Mouse (Mus musculus) CD4-positive, CD25-positive, alpha-beta regulatory T cell, adult 2 months (primary cell): Measurements from ENCODE around the gene Cdh4.
A peak's percentile ranks its signal among the peaks of the same experiment; 100 is the strongest.

ENCODE experiments used
- DNase-seq: peaks from one replicate; pipeline ENCODE4 v3.0.0-alpha.2; 2012; ENCODE audit warnings: low read depth, low spot score

The Cdh4 gene

DNA sequence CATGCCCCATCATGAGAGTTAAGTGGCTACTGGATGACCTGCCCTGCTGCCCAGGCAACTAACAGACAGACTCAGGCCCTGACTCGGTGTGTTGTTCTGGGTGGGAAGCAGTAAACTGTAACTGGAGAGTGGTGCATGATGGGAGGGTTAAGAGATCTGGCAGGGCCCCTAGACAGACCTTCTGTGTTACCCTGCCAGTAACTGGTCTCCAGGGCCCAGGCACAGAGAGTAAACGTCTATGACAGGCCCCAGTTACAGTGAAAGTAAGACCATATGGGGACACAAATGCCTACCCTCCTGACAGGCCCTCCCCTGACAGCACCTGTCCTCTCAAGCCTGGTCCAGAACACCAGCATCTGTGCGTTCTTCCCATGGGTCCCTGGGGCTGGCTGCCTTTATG, 420.4 kb downstream of the Cdh4 start:
- DNase-seq = no peak

DNA sequence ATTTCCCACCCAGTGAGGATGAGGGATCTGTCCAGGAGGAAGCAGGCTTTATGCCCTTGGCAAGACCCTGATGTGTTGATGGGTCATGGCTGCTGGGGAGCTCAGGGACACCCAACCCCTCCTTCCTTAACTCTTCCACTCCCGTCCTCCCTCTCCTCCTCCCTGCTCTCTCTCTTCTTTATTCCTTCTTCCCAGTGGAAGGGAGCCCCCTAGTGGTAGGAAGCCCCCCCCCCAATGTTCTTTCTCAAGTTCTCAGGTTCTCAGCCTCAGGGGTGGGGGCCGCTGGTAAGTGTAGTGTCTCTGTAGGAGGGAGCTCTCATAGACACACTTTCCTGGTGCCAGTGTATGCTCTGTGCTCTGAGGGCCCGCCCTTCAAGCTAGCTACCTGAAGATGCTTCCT, 421.0 kb downstream of the Cdh4 start:
- peak; percentile 17 for DNase-seq

GRCm38 (mm10) chr2:179865097-179865496, 422.9 kb downstream of the Cdh4 start:
- DNase-seq = no peak

GRCm38 (mm10) chr2:179867669-179868068, 425.4 kb downstream of the Cdh4 start:
- DNase-seq = no peak

- no peak for DNase-seq
These were observed 427.6 kb downstream of the Cdh4 start for GRCm38 (mm10) chr2:179869871-179870270.

DNA sequence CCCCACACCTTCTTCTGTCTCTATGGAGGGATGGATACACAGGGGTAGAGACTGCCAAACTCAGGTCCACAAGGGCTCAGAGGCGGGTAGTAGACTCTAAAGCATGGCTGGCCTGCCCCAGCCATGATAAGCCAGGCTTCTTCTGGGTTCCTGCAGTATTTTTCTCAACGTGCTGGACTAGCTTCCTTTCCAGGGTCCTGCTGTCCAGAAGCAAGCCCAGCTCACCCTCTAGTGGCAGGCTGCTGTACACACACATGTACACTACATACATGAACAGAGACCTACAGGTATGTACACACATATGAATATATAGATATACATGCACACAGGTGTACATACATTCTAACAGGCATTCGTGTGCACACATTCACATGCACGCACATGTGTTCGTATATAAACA, 430.5 kb downstream of the Cdh4 start:
- DNase-seq = no peak

- peak; percentile 23 for DNase-seq
These were observed 431.1 kb downstream of the Cdh4 start for GRCm38 (mm10) chr2:179873315-179873714.

- peak; percentile 77 for DNase-seq
These were observed 432.9 kb downstream of the Cdh4 start for GRCm38 (mm10) chr2:179875147-179875546.

DNA sequence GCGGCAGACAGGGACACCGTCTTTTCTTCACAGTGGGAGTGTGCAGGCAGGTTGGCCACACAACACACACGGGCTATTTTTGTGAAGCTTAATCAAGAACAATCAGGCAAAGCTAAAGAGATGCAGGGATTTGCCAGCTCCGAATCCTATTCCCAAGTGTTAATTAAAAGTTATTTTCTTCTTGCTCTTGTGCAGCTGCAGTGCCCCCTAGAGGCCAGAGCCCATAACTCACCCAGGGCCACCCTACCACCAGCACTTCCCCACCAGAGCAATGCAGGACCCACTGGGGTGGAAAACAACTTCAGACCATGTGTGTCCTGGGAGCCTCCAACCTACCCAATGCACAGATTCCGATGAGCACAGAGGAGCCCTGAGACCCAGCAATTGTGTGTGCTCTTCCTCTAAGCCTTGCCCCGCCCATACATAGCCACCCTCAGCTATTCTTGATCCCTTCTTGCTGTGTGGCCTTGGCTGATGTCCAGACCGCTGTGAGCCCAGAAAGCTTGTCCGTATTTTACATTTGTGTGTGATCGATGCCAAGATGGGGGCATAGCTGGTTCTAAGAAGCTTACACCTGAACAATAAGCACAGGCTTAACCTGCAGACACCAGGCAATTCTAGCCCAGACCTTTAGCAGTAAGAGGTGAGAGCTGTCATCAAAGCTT, 435.5 kb downstream of the Cdh4 start:
- peak; percentile 56 for DNase-seq

- DNase-seq = no peak
These were observed 442.3 kb downstream of the Cdh4 start for GRCm38 (mm10) chr2:179884561-179884960.

GRCm38 (mm10) chr2:179891048-179891447, 448.8 kb downstream of the Cdh4 start:
- no peak for DNase-seq

- DNase-seq = no peak
These were observed 454.7 kb downstream of the Cdh4 start for GRCm38 (mm10) chr2:179896949-179897348.

DNA sequence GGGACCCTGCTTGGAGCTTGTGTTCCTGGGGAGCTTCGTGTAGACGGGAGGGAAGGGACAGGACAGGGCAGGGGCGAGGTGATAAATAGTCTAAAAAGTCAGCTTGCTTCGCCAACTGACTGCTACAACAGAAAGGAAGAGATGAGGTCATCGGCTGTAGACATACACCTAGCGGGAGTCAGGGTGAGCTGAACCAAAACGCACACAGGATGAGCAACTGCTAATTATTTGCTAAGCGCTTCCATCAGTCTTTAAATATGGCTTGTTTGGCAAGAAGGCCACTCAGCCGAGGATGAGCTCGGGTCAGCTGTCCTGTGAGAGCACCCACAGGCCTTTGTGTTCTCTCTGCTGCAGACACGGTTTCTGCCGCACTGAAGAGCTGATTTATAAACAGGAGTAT, 470.7 kb downstream of the Cdh4 start:
- no peak for DNase-seq

DNA sequence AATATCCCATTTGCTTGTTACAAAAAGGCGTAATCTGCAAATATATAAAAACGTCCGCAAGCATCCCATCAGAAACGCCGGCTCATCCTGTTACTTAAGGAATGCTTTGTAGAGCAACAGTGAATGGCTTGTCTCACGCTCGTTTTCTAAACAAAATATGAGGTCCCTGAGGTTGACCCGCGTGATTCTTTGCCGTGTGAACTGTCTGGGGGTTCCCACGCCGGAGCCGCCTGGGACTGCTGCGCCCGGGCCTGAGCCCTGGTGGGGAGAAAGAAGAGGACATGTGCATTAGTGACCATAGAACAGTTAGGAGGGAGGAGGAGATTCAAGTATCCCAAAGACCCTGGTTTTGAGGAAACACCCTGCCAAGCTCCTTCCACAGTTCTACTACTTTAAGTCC, 471.1 kb downstream of the Cdh4 start:
- DNase-seq = no peak

GRCm38 (mm10) chr2:179914246-179914645, 472.0 kb downstream of the Cdh4 start:
- DNase-seq = no peak

DNA sequence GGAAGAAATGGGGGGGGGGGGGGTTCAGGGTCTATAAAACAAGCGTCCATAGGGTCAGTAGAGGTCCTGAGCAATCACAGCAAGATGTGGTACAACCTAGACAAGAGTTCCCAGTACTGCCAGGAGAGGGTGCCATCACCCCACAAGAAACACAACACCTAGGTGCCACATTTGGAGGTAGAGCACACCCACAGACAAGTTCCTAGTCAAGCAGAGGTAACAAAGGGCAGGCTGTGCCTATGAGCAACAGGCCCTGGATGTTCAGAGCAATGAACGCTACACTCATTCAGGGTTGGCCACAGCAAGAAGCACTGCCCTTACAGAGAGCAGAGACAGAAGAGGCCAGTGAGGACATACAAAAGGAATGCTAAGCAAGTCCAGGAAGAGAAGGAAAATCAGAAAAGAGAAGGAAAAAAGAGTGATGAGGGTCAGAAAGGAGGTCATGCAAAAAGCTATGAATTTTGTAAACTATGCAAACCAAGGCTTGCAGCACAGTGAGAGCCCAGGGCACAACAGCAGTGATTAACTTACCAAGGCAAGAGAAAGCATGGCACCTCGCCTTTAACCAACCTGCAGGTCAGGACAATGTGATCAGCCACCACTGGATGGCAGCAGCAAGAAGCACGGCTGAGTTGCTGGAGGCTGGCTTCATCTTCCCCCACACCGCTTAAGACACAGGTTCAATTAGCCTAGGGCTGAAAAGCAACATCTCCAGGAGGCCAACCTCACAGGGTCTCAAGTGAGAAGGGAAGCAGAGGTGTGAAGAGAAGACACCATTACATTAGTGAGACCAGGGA, 474.8 kb downstream of the Cdh4 start:
- DNase-seq = peak; percentile 86

DNA sequence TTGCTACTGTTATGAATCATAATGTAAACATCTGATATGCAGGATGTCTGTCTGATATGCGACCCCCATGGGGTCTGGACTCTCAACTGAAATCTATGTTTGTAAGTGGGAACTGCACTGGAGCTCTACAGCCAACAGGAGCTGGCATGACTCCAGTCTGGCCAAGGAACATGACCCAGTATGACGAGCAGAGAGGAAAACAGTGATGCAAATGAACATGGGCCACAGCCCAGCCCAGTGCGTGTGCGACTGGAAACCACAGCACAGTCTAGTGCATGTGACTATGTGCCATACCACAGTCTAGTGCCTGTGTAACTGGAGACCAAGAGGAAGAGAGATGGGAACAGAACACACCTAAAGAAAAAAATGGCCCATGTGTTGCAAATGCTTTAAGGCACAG, 477.8 kb downstream of the Cdh4 start:
- no peak for DNase-seq

DNA sequence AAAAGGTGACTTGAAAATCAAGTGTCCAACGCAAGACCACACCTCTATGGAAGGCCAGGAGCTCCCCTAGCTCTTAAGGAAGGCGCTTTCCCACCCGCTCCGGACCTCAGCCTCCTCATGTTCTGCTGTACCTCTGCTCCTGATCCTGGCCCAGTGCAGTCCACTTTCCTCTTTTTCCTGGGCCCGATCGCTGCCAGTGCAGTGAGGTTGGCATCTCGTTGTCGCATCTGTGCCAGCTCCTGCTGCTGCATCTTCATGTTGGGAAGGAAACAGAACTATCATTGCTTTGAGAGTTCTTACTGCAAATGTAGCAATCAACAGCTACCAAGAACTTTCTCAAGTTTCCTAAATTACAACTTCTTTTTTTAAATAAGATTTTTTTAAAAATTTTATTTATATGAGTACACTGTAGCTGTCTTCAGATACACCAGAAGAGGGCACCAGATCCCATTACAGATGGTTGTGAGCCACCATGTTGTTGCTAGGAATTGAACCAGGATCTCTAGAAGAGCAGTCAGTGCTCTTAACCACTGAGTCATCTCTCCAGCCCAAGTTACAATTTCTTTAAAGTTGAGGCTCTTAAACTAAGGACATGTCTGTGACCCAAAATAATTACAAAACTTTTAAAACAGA, 478.9 kb downstream of the Cdh4 start:
- no peak for DNase-seq

DNA sequence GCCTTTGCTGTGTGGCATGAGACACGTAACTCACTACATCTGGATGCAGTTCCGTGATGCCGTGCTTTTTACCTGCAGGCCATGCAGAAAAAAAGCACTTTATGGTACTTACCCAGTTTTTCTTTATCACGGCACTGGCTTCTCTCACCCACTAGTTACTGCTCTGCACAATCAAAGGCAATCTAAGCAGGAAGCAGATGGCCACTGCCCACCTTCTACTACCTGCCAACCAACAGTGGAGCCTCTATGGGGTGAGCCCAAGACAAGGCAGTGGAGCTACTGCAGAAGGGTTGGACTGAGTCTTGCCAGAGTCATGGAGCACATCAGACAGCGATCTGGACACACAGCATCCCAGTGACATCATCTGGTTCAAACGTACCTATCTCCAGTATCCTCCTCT, 481.8 kb downstream of the Cdh4 start:
- no peak for DNase-seq

DNA sequence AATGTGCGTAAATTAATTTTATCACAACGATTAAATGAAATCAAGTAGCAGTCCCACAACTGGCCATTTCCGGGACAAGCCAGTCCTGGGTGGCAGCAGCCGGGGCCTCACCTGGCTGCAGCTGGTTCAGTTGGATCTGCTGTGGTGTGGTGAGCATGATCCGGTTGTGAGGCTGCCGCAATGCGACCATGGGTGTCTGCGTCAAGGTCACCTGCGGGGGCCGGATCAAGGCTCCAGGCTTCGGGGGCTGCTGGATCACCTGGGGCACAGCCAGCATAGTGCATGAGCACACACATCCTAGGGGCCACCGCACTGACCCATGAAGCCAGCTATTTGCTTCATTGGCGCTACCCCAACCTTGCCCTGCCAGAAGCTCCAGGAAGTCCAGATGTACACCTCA, 486.9 kb downstream of the Cdh4 start:
- DNase-seq = no peak

DNA sequence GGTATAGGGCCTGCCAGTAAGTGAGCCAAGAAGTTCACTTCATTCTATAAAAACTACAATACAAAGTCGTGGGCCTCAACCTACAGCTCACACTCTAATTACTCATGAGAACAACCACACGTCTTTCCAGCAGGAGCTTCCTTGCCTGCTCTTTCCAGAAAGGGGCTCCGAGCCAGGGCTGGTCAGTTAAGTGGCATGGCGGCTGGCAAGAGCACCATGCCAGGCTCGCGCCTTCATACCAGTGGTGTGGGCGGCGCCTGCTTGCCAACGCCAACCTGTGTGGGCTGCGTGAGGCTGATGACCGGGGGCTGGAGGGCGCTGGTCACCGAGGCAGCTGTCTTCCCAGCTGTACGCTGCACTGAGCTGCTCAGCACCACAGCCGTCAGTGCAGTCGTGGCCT, 489.5 kb downstream of the Cdh4 start:
- no peak for DNase-seq

GRCm38 (mm10) chr2:179934165-179934564, 491.9 kb downstream of the Cdh4 start:
- DNase-seq = no peak

DNA sequence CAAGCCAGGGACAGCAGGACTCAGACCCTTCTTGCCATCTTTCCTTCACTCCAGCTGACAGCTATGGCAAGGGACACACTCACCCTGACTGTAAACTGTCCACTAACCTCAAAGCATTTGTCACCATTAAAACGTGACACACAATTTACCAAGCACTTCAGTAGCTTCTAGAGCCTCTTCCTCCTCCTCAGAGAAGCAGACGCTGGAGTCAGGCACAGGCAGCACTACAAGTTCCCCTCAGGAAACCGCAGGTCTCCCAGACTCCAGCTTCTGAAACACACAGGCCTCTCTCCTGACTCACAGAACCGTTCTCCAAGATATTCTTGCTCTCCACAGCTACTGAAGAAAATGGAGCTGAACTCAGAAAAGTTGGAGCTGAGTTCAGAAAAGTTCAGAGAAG, 494.9 kb downstream of the Cdh4 start:
- DNase-seq = no peak
